Mouse (Mus musculus): Measurements from ENCODE around the gene Dennd2a.
A peak's percentile ranks its signal among the peaks of the same experiment; 100 is the strongest.

Gene Dennd2a

DNA sequence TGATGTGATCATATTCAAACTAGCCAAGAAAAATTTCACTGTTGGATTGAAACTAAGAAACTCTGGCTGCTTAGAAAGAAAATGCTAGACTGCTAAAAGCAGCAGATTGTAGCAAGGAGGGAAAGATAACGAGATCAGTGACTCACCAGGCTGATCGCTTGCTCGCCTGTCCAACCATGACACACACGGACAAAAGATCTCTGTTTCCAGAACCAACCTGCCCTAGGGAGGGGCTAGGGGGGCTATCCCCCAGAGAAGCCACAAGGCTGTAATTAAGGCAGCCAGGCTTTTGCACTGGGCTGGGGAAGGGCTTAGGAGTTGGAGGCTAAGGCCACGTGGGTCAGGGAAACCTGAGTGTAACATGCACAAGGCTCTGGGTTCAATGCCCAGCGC lies 41.9 kb downstream of the Dennd2a start:
- peak; percentile 90 for DNase-seq (ENCODE audit: low read depth)

GRCm38 (mm10) chr6:39515040-39515738 lies 42.5 kb downstream of the Dennd2a start:
- DNase-seq (ENCODE audit: low read depth) = peak; percentile 70

- no peak for DNase-seq (ENCODE audit: low read depth)
These were observed 54.2 kb downstream of the Dennd2a start for GRCm38 (mm10) chr6:39503476-39503875.

- no peak for DNase-seq (ENCODE audit: low read depth)
These were observed 60.5 kb downstream of the Dennd2a start for GRCm38 (mm10) chr6:39497165-39497564.

- DNase-seq (ENCODE audit: low read depth) = no peak
These were observed 64.4 kb downstream of the Dennd2a start for GRCm38 (mm10) chr6:39493129-39493714.

- no peak for DNase-seq (ENCODE audit: low read depth)
These were observed 65.5 kb downstream of the Dennd2a start for GRCm38 (mm10) chr6:39492161-39492560.

GRCm38 (mm10) chr6:39491203-39491602 lies 66.5 kb downstream of the Dennd2a start:
- DNase-seq (ENCODE audit: low read depth) = no peak

- DNase-seq (ENCODE audit: low read depth) = no peak
These were observed 69.4 kb downstream of the Dennd2a start for GRCm38 (mm10) chr6:39488292-39488691.

DNA sequence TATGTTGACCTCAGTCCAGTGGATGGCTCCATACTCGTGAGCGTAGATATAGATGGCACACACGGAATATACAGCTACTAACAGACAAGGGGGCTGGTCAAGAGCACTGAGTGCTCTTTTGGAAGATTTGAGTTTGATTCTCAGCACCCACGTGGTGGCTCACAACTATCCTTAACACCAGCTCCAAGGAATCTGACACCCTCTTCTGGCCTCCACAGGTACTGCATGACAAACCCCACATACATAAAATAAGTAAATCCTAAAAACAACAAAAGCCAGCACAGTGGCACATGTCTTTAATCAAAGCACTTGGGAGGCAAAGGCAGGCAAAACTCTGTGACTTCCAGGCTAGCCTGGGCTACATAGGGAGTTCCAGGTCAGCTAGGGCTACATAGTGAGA lies 74.0 kb downstream of the Dennd2a start:
- no peak for DNase-seq (ENCODE audit: low read depth)

GRCm38 (mm10) chr6:39478509-39479150 lies 79.0 kb downstream of the Dennd2a start:
- DNase-seq (ENCODE audit: low read depth) = no peak

GRCm38 (mm10) chr6:39476617-39477016 lies 81.0 kb downstream of the Dennd2a start:
- no peak for DNase-seq (ENCODE audit: low read depth)

- no peak for DNase-seq (ENCODE audit: low read depth)
These were observed 83.2 kb downstream of the Dennd2a start for GRCm38 (mm10) chr6:39474424-39474823.

- DNase-seq (ENCODE audit: low read depth) = no peak
These were observed 84.8 kb downstream of the Dennd2a start for GRCm38 (mm10) chr6:39472837-39473236.

DNA sequence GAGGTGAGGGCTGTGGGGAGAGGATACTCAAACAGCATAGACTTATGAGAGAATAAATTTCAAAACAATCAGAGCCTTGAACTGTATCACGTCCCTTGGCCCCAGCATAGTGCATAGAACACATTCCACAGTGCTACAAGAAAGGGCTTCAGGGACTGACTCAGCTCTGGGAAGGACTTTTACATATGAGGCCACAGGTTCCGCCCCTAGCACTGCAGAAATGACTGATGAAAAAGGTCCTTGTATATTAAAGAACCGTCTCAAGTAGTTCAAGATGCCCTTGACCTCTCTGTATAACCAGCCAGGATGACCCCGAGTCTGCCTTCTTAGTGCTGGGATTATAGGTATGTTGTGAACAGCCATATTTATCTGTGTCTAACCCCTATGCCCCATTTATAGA lies 85.4 kb downstream of the Dennd2a start:
- DNase-seq (ENCODE audit: low read depth) = no peak

DNA sequence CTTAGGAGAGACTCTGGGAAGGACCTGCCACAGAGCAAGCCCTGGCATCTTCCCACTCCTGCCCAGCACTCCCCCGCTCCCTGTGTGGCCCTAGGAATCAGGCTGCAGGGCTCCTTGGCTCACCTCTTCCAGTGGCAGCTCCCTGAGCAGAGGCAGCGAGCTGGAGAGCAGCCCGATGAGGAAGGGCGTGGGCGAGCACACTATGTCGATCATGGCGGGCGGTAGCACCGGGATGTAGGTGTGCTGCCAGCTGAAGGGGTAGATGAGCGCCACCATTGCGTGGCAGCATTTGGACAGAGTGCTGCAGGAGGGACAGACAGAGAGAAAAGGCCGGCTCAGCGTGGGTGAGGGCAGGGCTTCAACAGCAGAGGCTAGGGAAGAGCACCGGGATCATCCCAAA lies 87.6 kb downstream of the Dennd2a start:
- no peak for DNase-seq (ENCODE audit: low read depth)

- no peak for DNase-seq (ENCODE audit: low read depth)
These were observed 88.2 kb downstream of the Dennd2a start for GRCm38 (mm10) chr6:39469427-39469826.

GRCm38 (mm10) chr6:39462621-39463538 lies 94.8 kb downstream of the Dennd2a start:
- DNase-seq (ENCODE audit: low read depth) = peak; percentile 43

DNA sequence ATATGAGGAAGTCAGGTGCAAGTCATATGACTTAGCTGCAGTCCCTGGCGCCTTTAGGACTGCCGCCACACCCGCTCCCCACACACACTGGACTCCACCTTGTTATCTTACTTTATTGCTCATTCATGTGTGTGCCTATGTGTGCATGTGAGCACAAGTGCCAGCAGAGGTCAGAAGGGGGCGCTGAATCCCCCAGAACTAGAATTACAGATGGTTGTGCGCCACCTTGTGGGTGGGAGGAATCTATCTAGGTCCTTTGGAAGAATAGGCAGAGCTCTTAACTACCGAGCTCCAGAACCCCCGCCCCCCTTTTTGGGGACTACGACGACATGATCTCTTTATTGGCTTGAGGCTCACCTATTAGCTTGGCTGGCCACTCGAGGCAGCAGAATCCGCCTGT lies 97.6 kb downstream of the Dennd2a start:
- no peak for DNase-seq (ENCODE audit: low read depth)

GRCm38 (mm10) chr6:39455339-39456160 lies 102.1 kb downstream of the Dennd2a start:
- no peak for DNase-seq (ENCODE audit: low read depth)

GRCm38 (mm10) chr6:39454616-39455015 lies 103.1 kb downstream of the Dennd2a start:
- DNase-seq (ENCODE audit: low read depth) = no peak

GRCm38 (mm10) chr6:39453564-39453963 lies 104.1 kb downstream of the Dennd2a start:
- no peak for DNase-seq (ENCODE audit: low read depth)
